Mouse (Mus musculus) embryonic facial prominence, embryonic 11.5 days (tissue): ENCODE results near the gene Pced1a. TPM values are rescaled to one million over a fixed set of nuclear protein-coding genes. Genes with fewer than 3 reads are reported as not detected.

ENCODE experiments used
- ATAC-seq: fragments of 200-750 bp; cut with Nextera tagmentation; replicated peaks from 2 replicates; pipeline ENCODE4 v1.8.0; 2017; ENCODE audit warnings: low read depth; ENCODE audit not compliant: insufficient number of reproducible peaks, low FRiP score, low TSS enrichment
- DNase-seq: peaks from one replicate; pipeline ENCODE4 v3.0.0-alpha.2; 2015; ENCODE audit warnings: low spot score
- H3K27ac ChIP-seq: fragments of 300-500 bp; sonication (generic); replicated peaks from 2 replicates; pipeline ENCODE4 v1.5.1; 2014; ENCODE audit warnings: mild to moderate bottlenecking, low read depth, low read length, control low read depth
- H3K27me3 ChIP-seq: fragments of 300-500 bp; sonication (generic); 2 replicates; pipeline ENCODE4 v1.6.1; 2014; ENCODE audit warnings: mild to moderate bottlenecking, low read length, moderate library complexity, mixed read lengths; ENCODE audit not compliant: control insufficient read depth, insufficient read depth
- H3K36me3 ChIP-seq: fragments of 300-500 bp; sonication (generic); replicated peaks from 2 replicates; pipeline ENCODE4 v1.6.1; 2014; ENCODE audit warnings: low read depth, mild to moderate bottlenecking, low read length, moderate library complexity, mixed read lengths; ENCODE audit not compliant: control insufficient read depth, insufficient read depth
- H3K4me1 ChIP-seq: fragments of 300-500 bp; sonication (generic); 2 replicates; pipeline ENCODE4 v1.6.1; 2014; ENCODE audit warnings: low read length, mixed read lengths; ENCODE audit not compliant: control insufficient read depth, insufficient read depth
- H3K4me2 ChIP-seq: fragments of 300-500 bp; sonication (generic); 2 replicates; pipeline ENCODE4 v1.6.1; 2014; ENCODE audit warnings: low read depth, mild to moderate bottlenecking, control low read depth, low read length, moderate library complexity
- H3K4me3 ChIP-seq: fragments of 300-500 bp; sonication (generic); 2 replicates; pipeline ENCODE4 v1.5.1; 2014; ENCODE audit warnings: low read depth, low read length, control low read depth
- H3K9ac ChIP-seq: fragments of 300-500 bp; sonication (generic); replicated peaks from 2 replicates; pipeline ENCODE4 v1.6.1; 2014; ENCODE audit warnings: mild to moderate bottlenecking, control low read depth, low read length
- H3K9me3 ChIP-seq: fragments of 300-500 bp; sonication (generic); replicated peaks from 2 replicates; pipeline ENCODE4 v1.6.1; 2016; ENCODE audit warnings: mild to moderate bottlenecking, low read length, inconsistent platforms, mixed read lengths; ENCODE audit not compliant: control insufficient read depth
- WGBS: fragments of 180-500 bp; shearing (Covaris S2); extraction: QIAGEN DNeasy Blood & Tissue Kit; methylation state at CpG from one replicate; pipeline ENCODE4 v1.1.7; 2014; 5-methylcytosine and 5-hydroxymethylcytosine counted together
- polyA plus RNA-seq: library from polyadenylated mRNA; unstranded; fragments of >200 nt; fragmentation: Nextera tagmentation; extraction: Ambion mirVana; gene quantifications from 2 replicates; pipeline ENCODE4 v1.2.1, GENCODE M21; 2014

Pced1a gene
- polyA plus RNA-seq, 1 experiment from 2014 or later = 10.0 TPM

GRCm38 (mm10) chr2:130397186-130397985 lies 27.1 kb downstream of the Pced1a start, which contains the start of gene Cpxm1:
TSS of gene Cpxm1 (minus strand) at chr2:130397574.
- no peaks in the 10 kb centered on the region for H3K27me3 ChIP-seq
- H3K27ac ChIP-seq = peak within 1 kb of the TSS; percentile 78
- peak; percentile 84 for DNase-seq
- H3K9me3 ChIP-seq = no peaks in the 10 kb centered on the region
- peak within 1 kb of the TSS; percentile 61 for H3K4me3 ChIP-seq
- peak; percentile 86 for ATAC-seq
- no peaks in the 10 kb centered on the region for H3K36me3 ChIP-seq
- H3K9ac ChIP-seq = peak within 1 kb of the TSS; percentile 82
- H3K4me2 ChIP-seq = peak within 1 kb of the TSS; percentile 83
- H3K4me1 ChIP-seq = peaks cover 5% of the 10 kb centered on the region
- under 1% methylated on average over 48 of the region's 53 CpGs for WGBS

GRCm38 (mm10) chr2:130395696-130396095 lies 28.8 kb downstream of the Pced1a start:
- Histone ChIP-seq H3K9me3 (no peaks in the 10 kb centered on the region), H3K4me2 (no peak overlapping the region), H3K9ac (no peak overlapping the region), H3K36me3 (no peaks in the 10 kb centered on the region), H3K4me3 (no peak overlapping the region), H3K27me3 (no peaks in the 10 kb centered on the region), H3K4me1 (peaks cover 5% of the 10 kb centered on the region), H3K27ac (no peak overlapping the region)
- no peak for DNase-seq
- 95% methylated on average over 11 of the region's 11 CpGs for WGBS
- no peak for ATAC-seq

GRCm38 (mm10) chr2:130392836-130393235 lies 31.7 kb downstream of the Pced1a start:
- H3K4me2 ChIP-seq = no peak overlapping the region
- 71% methylated on average over 3 of the region's 3 CpGs for WGBS
- no peak overlapping the region for H3K4me3 ChIP-seq
- no peaks in the 10 kb centered on the region for H3K36me3 ChIP-seq
- no peak for ATAC-seq
- H3K9ac ChIP-seq = no peak overlapping the region
- H3K9me3 ChIP-seq = no peaks in the 10 kb centered on the region
- peaks cover 2% of the 10 kb centered on the region; the same call in 1 of the 2 replicates for H3K4me1 ChIP-seq
- DNase-seq = no peak
- H3K27ac ChIP-seq = no peak overlapping the region
- H3K27me3 ChIP-seq = no peaks in the 10 kb centered on the region

- Histone ChIP-seq H3K9me3 (no peaks in the 10 kb centered on the region), H3K4me3 (no peak overlapping the region), H3K36me3 (no peaks in the 10 kb centered on the region), H3K4me2 (no peak overlapping the region), H3K9ac (no peak overlapping the region), H3K27me3 (no peaks in the 10 kb centered on the region), H3K4me1 (no peaks in the 10 kb centered on the region), H3K27ac (no peak overlapping the region)
- DNase-seq (no peak), ATAC-seq (no peak)
- 85% methylated on average over 11 of the region's 11 CpGs for WGBS
Measured at GRCm38 (mm10) chr2:130390993-130391625, 33.4 kb downstream of the Pced1a start.

GRCm38 (mm10) chr2:130388796-130389195 lies 35.7 kb downstream of the Pced1a start:
- WGBS = 79% methylated on average over 2 of the region's 2 CpGs
- H3K4me2 ChIP-seq = no peak overlapping the region
- no peak overlapping the region for H3K4me3 ChIP-seq
- H3K9ac ChIP-seq = no peak overlapping the region
- no peak overlapping the region for H3K27ac ChIP-seq
- ATAC-seq (no peak), DNase-seq (peak; percentile 8)
- H3K36me3 ChIP-seq = no peaks in the 10 kb centered on the region
- H3K4me1 ChIP-seq = no peaks in the 10 kb centered on the region
- no peaks in the 10 kb centered on the region for H3K27me3 ChIP-seq
- no peaks in the 10 kb centered on the region for H3K9me3 ChIP-seq

GRCm38 (mm10) chr2:130386212-130386611 lies 38.3 kb downstream of the Pced1a start:
- Histone ChIP-seq H3K4me2 (no peak overlapping the region), H3K36me3 (no peaks in the 10 kb centered on the region), H3K4me1 (no peaks in the 10 kb centered on the region), H3K9me3 (no peaks in the 10 kb centered on the region), H3K4me3 (no peak overlapping the region), H3K27me3 (no peaks in the 10 kb centered on the region), H3K9ac (no peak overlapping the region), H3K27ac (no peak overlapping the region)
- no peak for DNase-seq
- ATAC-seq = no peak
- WGBS = 75% methylated on average over 1 of the region's 1 CpGs

- H3K27me3 ChIP-seq = no peaks in the 10 kb centered on the region
- DNase-seq = no peak
- no peak overlapping the region for H3K4me3 ChIP-seq
- H3K27ac ChIP-seq = no peak overlapping the region
- H3K9me3 ChIP-seq = no peaks in the 10 kb centered on the region
- no peaks in the 10 kb centered on the region for H3K4me1 ChIP-seq
- ATAC-seq = no peak
- H3K9ac ChIP-seq = no peak overlapping the region
- 72% methylated on average over 6 of the region's 6 CpGs for whole genome bisulfite sequencing
- no peak overlapping the region for H3K4me2 ChIP-seq
- no peaks in the 10 kb centered on the region for H3K36me3 ChIP-seq
Measured at GRCm38 (mm10) chr2:130383895-130384294, 40.6 kb downstream of the Pced1a start.

GRCm38 (mm10) chr2:130383205-130383604 lies 41.3 kb downstream of the Pced1a start:
- ATAC-seq (no peak), DNase-seq (no peak)
- H3K9me3 ChIP-seq = no peaks in the 10 kb centered on the region

More at GRCm38 (mm10) chr2:130383205-130383604, 41.3 kb downstream of the Pced1a start:
- Histone ChIP-seq H3K4me3 (no peak overlapping the region), H3K27me3 (no peaks in the 10 kb centered on the region), H3K27ac (no peak overlapping the region), H3K9ac (no peak overlapping the region), H3K36me3 (no peaks in the 10 kb centered on the region), H3K4me1 (no peaks in the 10 kb centered on the region), H3K4me2 (no peak overlapping the region)
- WGBS = 55% methylated on average over 3 of the region's 3 CpGs
